Mouse (Mus musculus) kidney, adult 11 months (tissue): ENCODE results near the gene Gldn.
A peak's percentile ranks its signal among the peaks of the same experiment; 100 is the strongest.

Experiments used
- DNase-seq: peaks from one replicate; pipeline ENCODE4 v3.0.0; 2022

The Gldn gene

GRCm38 (mm10) chr9:54286331-54286987 lies at the start of gene Gldn:
TSS of gene Gldn (plus strand) at chr9:54286486.
- no peak for DNase-seq

- no peak for DNase-seq
Measured at GRCm38 (mm10) chr9:54244869-54245665, 41.2 kb upstream of the Gldn start.

- DNase-seq = no peak
Measured at GRCm38 (mm10) chr9:54264754-54265153, 21.5 kb upstream of the Gldn start.

GRCm38 (mm10) chr9:54268010-54268409 lies 18.3 kb upstream of the Gldn start, which contains the start of gene Cyp19a1:
TSS of gene Cyp19a1 (minus strand) at chr9:54268110.
- DNase-seq = no peak

GRCm38 (mm10) chr9:54269987-54270386 lies 16.3 kb upstream of the Gldn start:
- no peak for DNase-seq

- no peak for DNase-seq
Measured at GRCm38 (mm10) chr9:54270889-54271288, 15.4 kb upstream of the Gldn start.

- DNase-seq = no peak
Measured at GRCm38 (mm10) chr9:54275283-54275682, 11.0 kb upstream of the Gldn start.

GRCm38 (mm10) chr9:54279046-54279589 lies 7.2 kb upstream of the Gldn start:
- DNase-seq = no peak

GRCm38 (mm10) chr9:54287804-54288203 lies 1.5 kb downstream of the Gldn start:
- no peak for DNase-seq

- DNase-seq = no peak
Measured at GRCm38 (mm10) chr9:54299389-54299788, 13.1 kb downstream of the Gldn start.

GRCm38 (mm10) chr9:54299792-54300191 lies 13.5 kb downstream of the Gldn start:
- no peak for DNase-seq

- no peak for DNase-seq
Measured at GRCm38 (mm10) chr9:54301255-54301654, 15.0 kb downstream of the Gldn start.

GRCm38 (mm10) chr9:54308209-54308608 lies 21.9 kb downstream of the Gldn start:
- DNase-seq = no peak

- DNase-seq = no peak
Measured at GRCm38 (mm10) chr9:54308751-54309358, 22.6 kb downstream of the Gldn start.

GRCm38 (mm10) chr9:54316363-54316762 lies 30.1 kb downstream of the Gldn start:
- no peak for DNase-seq

- DNase-seq = no peak
Measured at GRCm38 (mm10) chr9:54323456-54323855, 37.2 kb downstream of the Gldn start.

- DNase-seq = no peak
Measured at GRCm38 (mm10) chr9:54329201-54329600, 42.9 kb downstream of the Gldn start.

- no peak for DNase-seq
Measured at GRCm38 (mm10) chr9:54335582-54335981, 49.3 kb downstream of the Gldn start.

GRCm38 (mm10) chr9:54336532-54337144 lies 50.4 kb downstream of the Gldn start:
- DNase-seq = peak; percentile 12

GRCm38 (mm10) chr9:54342026-54342425 lies 55.7 kb downstream of the Gldn start:
- DNase-seq = no peak

- no peak for DNase-seq
Measured at GRCm38 (mm10) chr9:54356756-54357155, 70.5 kb downstream of the Gldn start.
